Mouse (Mus musculus) large intestine, adult 2 months (tissue): ENCODE data around the gene Raver1. TPM values are rescaled to one million over a fixed set of nuclear protein-coding genes. Genes with fewer than 3 reads are reported as not detected.

Source experiments
- DNase-seq: peaks from one replicate; pipeline ENCODE4 v3.0.0-alpha.2; 2012; ENCODE audit warnings: low read depth, low spot score
- WGBS: fragments of 180-500 bp; shearing (Covaris S2); methylation state at CpG from one replicate; pipeline ENCODE4 v1.1.7; 2018; 5-methylcytosine and 5-hydroxymethylcytosine counted together
- polyA plus RNA-seq: library from polyadenylated mRNA; depleted of rRNA; stranded (reverse); fragments of >200 nt; gene quantifications from 2 replicates; pipeline ENCODE4 v1.2.3, GENCODE M21; 2012; rRNA removed

The Raver1 gene
- polyA plus RNA-seq, 1 experiment: 62.4 TPM

DNA sequence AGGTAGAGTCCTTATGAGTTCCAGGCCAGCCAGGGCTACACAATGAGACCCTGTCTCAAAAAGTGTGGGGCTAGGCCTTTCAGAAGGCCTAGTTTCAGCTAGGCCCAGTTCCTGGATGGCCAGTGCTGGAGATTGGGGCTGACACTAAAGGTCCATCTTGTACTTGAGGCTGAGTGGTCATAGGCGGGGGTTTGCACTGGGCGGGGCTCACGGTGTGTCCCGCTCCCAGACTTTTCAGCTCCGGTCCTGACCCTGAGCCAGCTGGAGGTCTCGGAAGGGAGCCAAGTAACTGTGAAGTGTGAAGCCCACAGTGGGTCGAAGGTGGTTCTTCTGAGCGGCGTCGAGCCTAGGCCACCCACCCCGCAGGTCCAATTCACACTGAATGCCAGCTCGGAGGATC, 65.0 kb downstream of the Raver1 start:
- DNase-seq: no peak
- 87% methylated on average over 12 of the region's 12 CpGs for WGBS

DNA sequence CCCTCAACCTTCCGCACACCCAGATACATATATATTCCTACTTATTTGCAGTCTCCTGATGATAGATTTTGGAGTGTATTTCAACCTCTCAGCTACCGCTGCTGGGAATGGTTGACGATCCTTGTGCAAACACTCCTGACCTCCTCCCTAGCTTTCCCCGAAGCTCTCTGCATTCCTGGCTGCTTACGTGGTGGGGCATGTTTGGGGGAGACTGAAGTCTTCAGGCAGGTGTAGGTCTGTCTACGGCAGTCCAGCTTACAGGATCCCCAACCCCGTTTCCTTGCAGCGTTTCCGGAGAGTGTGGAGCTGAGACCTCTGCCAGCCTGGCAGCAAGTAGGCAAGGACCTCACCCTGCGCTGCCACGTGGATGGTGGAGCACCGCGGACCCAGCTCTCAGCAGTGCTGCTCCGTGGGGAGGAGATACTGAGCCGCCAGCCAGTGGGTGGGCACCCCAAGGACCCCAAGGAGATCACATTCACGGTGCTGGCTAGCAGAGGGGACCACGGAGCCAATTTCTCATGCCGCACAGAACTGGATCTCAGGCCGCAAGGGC, 66.5 kb downstream of the Raver1 start:
- WGBS: 46% methylated on average over 19 of the region's 19 CpGs
- DNase-seq: no peak

Other genes with a start within 250 kb of the Raver1 start
- 17.5 and 28.1 TPM in 2 replicates for gene A230050P20Rik, start 223.4 kb downstream of the Raver1 start, polyA plus RNA-seq
- 3.7 and 4.0 TPM in 2 replicates for gene Angptl6, start 212.3 kb downstream of the Raver1 start, polyA plus RNA-seq
- gene Ppan, start 203.8 kb downstream of the Raver1 start, polyA plus RNA-seq: 49.0 and 60.7 TPM in 2 replicates
- gene Eif3g, start 193.4 kb downstream of the Raver1 start, polyA plus RNA-seq: 113 and 117 TPM in 2 replicates
- 26.1 and 31.4 TPM in 2 replicates for gene Dnmt1, start 132.1 kb downstream of the Raver1 start, polyA plus RNA-seq
- 3.6 and 3.8 TPM in 2 replicates for gene S1pr2, start 115.2 kb downstream of the Raver1 start, polyA plus RNA-seq
- gene Mrpl4, start 89.3 kb downstream of the Raver1 start, polyA plus RNA-seq: 97.6 and 106 TPM in 2 replicates
- gene Icam1, start 76.0 kb downstream of the Raver1 start, polyA plus RNA-seq: 13.1 and 15.2 TPM in 2 replicates
- gene Icam4, start 62.6 kb downstream of the Raver1 start, polyA plus RNA-seq: 0.19 and 0.38 TPM in 2 replicates
- 0.14 and 0.16 TPM in 2 replicates for gene Icam5, start 59.9 kb downstream of the Raver1 start, polyA plus RNA-seq
- gene Zglp1, start 24.9 kb downstream of the Raver1 start, polyA plus RNA-seq: 0.21 and 1.7 TPM in 2 replicates
- gene Gm49373, start 18.9 kb downstream of the Raver1 start, polyA plus RNA-seq: 0.38 and 0.60 TPM in 2 replicates
- gene Fdx1l, start 18.4 kb downstream of the Raver1 start, polyA plus RNA-seq: 36.7 and 37.6 TPM in 2 replicates
- gene Gm38431, start within 50 bp of the Raver1 start, polyA plus RNA-seq: 3.1 and 3.6 TPM in 2 replicates
- 22.6 and 32.3 TPM in 2 replicates for gene Tyk2, start 39.2 kb upstream of the Raver1 start, polyA plus RNA-seq
- gene Cdc37, start 58.0 kb upstream of the Raver1 start, polyA plus RNA-seq: 45.8 and 46.1 TPM in 2 replicates
- gene Pde4a, start 73.7 kb upstream of the Raver1 start, polyA plus RNA-seq: 2.8 and 3.9 TPM in 2 replicates
- gene Keap1, start 147.4 kb upstream of the Raver1 start, polyA plus RNA-seq: 49.2 and 62.6 TPM in 2 replicates
- not detected in 2 replicates for gene S1pr5, start 156.4 kb upstream of the Raver1 start, polyA plus RNA-seq
- 93.2 and 106 TPM in 2 replicates for gene Atg4d, start 173.3 kb upstream of the Raver1 start, polyA plus RNA-seq
- gene Kri1, start 196.0 kb upstream of the Raver1 start, polyA plus RNA-seq: 21.1 and 22.0 TPM in 2 replicates
- 23.6 and 28.9 TPM in 2 replicates for gene Cdkn2d, start 199.4 kb upstream of the Raver1 start, polyA plus RNA-seq
- gene Ap1m2, start 220.3 kb upstream of the Raver1 start, polyA plus RNA-seq: 95.6 and 122 TPM in 2 replicates
- 17.5 and 24.1 TPM in 2 replicates for gene Slc44a2, start 228.7 kb upstream of the Raver1 start, polyA plus RNA-seq